Mouse (Mus musculus): Measurements from ENCODE around the gene Asna1.

DNA sequence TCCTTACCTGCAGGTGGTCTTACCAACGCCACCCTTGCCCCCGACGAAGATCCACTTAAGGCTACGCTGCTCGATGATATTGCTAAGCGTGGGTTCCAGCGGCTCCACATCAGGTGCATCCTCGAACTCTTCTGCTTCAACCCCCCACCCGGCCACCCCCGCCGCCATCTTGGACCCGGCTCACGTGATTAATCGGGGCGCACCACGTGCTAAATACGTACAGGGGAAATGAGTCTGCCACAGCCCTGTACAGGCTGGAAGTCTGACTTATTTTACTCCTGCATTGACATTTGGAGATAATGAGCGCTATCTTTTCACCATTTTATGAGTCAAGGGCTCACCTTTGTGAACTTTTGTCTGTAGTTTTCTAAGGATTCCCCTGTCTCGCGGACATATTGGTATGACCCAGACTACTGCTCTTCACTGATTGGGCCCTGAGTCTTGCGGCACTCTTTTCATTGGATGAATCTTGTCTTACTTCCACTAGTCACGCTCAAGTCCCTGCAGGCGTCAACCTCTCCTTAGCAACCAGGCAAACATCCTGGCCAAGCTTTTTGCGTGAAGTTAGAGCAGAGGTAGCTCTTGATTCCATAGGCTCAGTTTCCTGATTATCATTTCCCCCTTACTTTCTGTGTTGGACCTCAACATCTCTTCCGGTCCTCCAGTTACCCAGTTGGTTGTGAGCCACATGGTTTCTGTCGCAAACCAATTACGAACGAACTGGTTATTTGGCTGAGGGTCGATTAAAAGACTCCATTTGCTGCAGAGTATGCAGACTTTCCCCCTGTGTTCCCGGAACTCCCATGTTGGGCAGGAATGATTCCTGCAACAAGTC, at the start of gene Asna1:
- TF ChIP-seq ZNF384 (IDR thresholded peaks at IDR 0.05; ENCODE audit: low read depth, low read length) (no peak), HCFC1 (IDR thresholded peaks at IDR 0.05; ENCODE audit: borderline replicate concordance, insufficient read depth, low read length) (peak; percentile 57; the same call in 1 of the 2 replicates), CHD2 (IDR thresholded peaks at IDR 0.05; ENCODE audit: low read depth, low read length) (no peak; the same call in 1 of the 2 replicates), ZC3H11A (IDR thresholded peaks at IDR 0.05; ENCODE audit: borderline replicate concordance, low read depth, low read length) (no peak), MAFK (IDR thresholded peaks at IDR 0.05; ENCODE audit: insufficient read depth, low read depth, low read length) (no peak)
